Mouse (Mus musculus) kidney, embryonic 15.5 days (tissue): ENCODE results near the gene Cbx2. TPM values are rescaled to one million over a fixed set of nuclear protein-coding genes. Genes with fewer than 3 reads are reported as not detected.
A peak's percentile ranks its signal among the peaks of the same experiment; 100 is the strongest.

Experiments used
- ATAC-seq: fragments of 200-750 bp; cut with Nextera tagmentation; replicated peaks from 2 replicates; pipeline ENCODE4 v1.8.0; 2017; ENCODE audit warnings: moderate TSS enrichment; ENCODE audit not compliant: low FRiP score
- H3K27ac ChIP-seq: fragments of 300-500 bp; sonication (generic); 2 replicates; pipeline ENCODE4 v1.5.1; 2015; ENCODE audit warnings: mild to moderate bottlenecking, inconsistent platforms
- H3K27me3 ChIP-seq: fragments of 300-500 bp; sonication (generic); 2 replicates; pipeline ENCODE4 v1.6.1; 2015; ENCODE audit warnings: inconsistent platforms
- H3K36me3 ChIP-seq: fragments of 300-500 bp; sonication (generic); 2 replicates; pipeline ENCODE4 v1.6.1; 2015; ENCODE audit warnings: inconsistent platforms
- H3K4me1 ChIP-seq: fragments of 300-500 bp; sonication (generic); 2 replicates; pipeline ENCODE4 v1.6.1; 2015; ENCODE audit warnings: inconsistent platforms
- H3K4me2 ChIP-seq: fragments of 300-500 bp; sonication (generic); 2 replicates; pipeline ENCODE4 v1.6.1; 2015; ENCODE audit warnings: moderate library complexity, mild to moderate bottlenecking, inconsistent platforms
- H3K4me3 ChIP-seq: fragments of 300-500 bp; sonication (generic); replicated peaks from 2 replicates; pipeline ENCODE4 v1.5.1; 2015; ENCODE audit warnings: mild to moderate bottlenecking, inconsistent platforms
- H3K9ac ChIP-seq: fragments of 300-500 bp; sonication (generic); 2 replicates; pipeline ENCODE4 v1.6.1; 2015; ENCODE audit warnings: mild to moderate bottlenecking, inconsistent platforms
- H3K9me3 ChIP-seq: fragments of 300-500 bp; sonication (generic); replicated peaks from 2 replicates; pipeline ENCODE4 v1.6.1; 2016; ENCODE audit warnings: inconsistent platforms
- WGBS: fragments of 180-500 bp; shearing (Covaris S2); methylation state at CpG from one replicate; pipeline ENCODE4 v1.1.7; 2015; ENCODE audit warnings: mixed read lengths; 5-methylcytosine and 5-hydroxymethylcytosine counted together
- polyA plus RNA-seq: library from polyadenylated mRNA; unstranded; fragments of >200 nt; fragmentation: Nextera tagmentation; extraction: Ambion mirVana; gene quantifications from 2 replicates; pipeline ENCODE4 v1.2.1, GENCODE M21; 2015

The Cbx2 gene
- polyA plus RNA-seq, 1 experiment from 2014 or later: 40.7 TPM

DNA sequence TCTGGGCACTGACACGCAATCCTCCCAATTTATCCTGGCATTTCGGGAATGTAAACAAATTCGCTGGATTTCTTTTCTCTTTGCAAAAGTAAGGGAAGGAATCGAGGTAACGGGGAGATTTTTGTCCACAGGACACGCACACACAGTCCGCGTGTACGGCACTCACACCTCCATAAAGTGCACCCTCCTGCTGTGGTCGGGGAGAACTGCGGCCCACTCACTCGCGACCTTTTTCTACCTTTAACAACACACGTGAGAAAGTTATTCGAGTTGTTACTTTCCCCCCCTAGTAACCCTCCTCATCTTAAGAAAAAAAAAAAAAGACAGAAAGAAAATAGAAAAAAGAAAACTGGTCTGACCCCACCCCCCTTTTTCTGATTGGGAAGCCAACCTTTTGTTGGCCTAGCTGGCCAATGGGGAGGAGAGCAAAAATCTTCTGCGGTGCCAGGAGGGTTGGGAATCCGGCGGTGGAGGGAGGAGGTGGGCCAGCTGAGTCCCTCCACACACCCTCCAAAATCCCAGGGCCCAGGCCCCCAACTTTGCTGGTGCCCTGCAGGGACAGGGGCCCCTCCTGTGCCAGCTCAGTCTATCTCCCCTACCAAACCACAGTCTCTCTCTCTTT lies 15.1 kb downstream of the Cbx2 start:
- peaks cover 82% of the 10 kb centered on the region for H3K4me1 ChIP-seq
- H3K27ac ChIP-seq: no peak overlapping the region
- H3K27me3 ChIP-seq: peaks cover 86% of the 10 kb centered on the region
- peak overlapping the region; percentile 81 for H3K4me2 ChIP-seq
- H3K9ac ChIP-seq: peak overlapping the region; percentile 48
- H3K9me3 ChIP-seq: no peaks in the 10 kb centered on the region
- peak overlapping the region; percentile 49 for H3K4me3 ChIP-seq
- no peak for ATAC-seq
- peaks cover 9% of the 10 kb centered on the region for H3K36me3 ChIP-seq
- 17% methylated on average over 18 of the region's 18 CpGs for WGBS

DNA sequence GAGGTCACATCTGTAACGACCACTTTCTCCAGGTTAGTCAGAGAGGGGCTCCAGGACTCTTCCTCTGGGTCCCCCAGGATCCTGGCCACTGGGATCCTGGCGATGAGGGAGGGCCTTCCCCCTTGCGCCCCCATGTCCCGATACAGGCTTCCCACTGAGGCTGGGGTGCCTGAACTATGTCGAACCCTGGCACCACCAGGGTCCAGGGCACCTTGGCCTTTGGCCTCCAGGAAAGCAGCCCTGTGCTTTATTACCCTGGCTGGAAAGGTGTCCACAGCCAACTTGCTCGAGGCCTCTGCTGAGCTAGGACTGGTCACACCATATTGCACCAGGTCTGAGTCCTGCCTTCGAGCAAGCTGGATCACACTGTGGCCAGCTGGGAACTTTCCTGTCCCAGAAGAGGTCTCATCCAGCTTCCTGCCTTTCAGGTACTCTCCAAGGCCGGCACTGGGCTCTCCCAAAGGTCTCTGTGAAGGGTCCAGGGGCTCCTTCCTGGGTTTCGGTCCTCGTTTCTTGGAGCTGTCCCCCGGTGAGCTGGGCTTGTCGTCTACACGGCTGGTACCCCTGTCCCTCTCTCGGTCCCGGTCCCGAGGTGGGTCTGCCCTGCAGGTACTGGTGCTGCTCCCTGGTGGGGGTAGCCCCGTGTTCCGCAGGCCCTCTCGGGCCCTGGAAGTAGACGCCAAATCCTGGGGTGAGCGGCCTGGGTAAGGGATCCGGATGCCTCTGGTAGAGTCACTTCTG lies 16.2 kb downstream of the Cbx2 start:
- no peak overlapping the region for H3K27ac ChIP-seq
- WGBS: 58% methylated on average over 22 of the region's 22 CpGs
- 0 out of 2 replicates have a peak overlapping the region, but pooled peaks have one; percentile 3 for H3K4me3 ChIP-seq
- H3K4me2 ChIP-seq: peak overlapping the region; percentile 93; the same call in 1 of the 2 replicates
- no peak for ATAC-seq
- peaks cover 9% of the 10 kb centered on the region for H3K36me3 ChIP-seq
- peaks cover 86% of the 10 kb centered on the region for H3K27me3 ChIP-seq
- no peak overlapping the region for H3K9ac ChIP-seq
- H3K9me3 ChIP-seq: no peaks in the 10 kb centered on the region
- peaks cover 88% of the 10 kb centered on the region for H3K4me1 ChIP-seq

- ATAC-seq: no peak
- H3K4me1 ChIP-seq: peaks cover 88% of the 10 kb centered on the region
- peak overlapping the region; percentile 83 for H3K4me3 ChIP-seq
- peaks cover 9% of the 10 kb centered on the region for H3K36me3 ChIP-seq
- peak overlapping the region; percentile 85 for H3K9ac ChIP-seq
- H3K4me2 ChIP-seq: peak overlapping the region; percentile 93
- 9% methylated on average over 21 of the region's 21 CpGs for WGBS
- peak overlapping the region; percentile 83 for H3K27ac ChIP-seq
- H3K9me3 ChIP-seq: no peaks in the 10 kb centered on the region
- peaks cover 87% of the 10 kb centered on the region for H3K27me3 ChIP-seq
Measured at GRCm38 (mm10) chr11:119039732-119040512, 17.2 kb downstream of the Cbx2 start.

- Histone ChIP-seq H3K27ac (peak within 1 kb of the TSS; percentile 83), H3K4me2 (peak within 1 kb of the TSS; percentile 96), H3K27me3 (peaks cover 87% of the 10 kb centered on the region), H3K4me1 (peaks cover 84% of the 10 kb centered on the region), H3K9ac (peak within 1 kb of the TSS; percentile 85), H3K36me3 (peaks cover 9% of the 10 kb centered on the region), H3K9me3 (no peaks in the 10 kb centered on the region), H3K4me3 (peak within 1 kb of the TSS; percentile 83)
- peak; percentile 92 for ATAC-seq
- WGBS: under 1% methylated on average over 62 of the region's 63 CpGs
Measured at GRCm38 (mm10) chr11:119040600-119041324, 18.0 kb downstream of the Cbx2 start, which contains the start of gene Cbx8. Gene Cbx8 (minus strand): TSS chr11:119040969.

DNA sequence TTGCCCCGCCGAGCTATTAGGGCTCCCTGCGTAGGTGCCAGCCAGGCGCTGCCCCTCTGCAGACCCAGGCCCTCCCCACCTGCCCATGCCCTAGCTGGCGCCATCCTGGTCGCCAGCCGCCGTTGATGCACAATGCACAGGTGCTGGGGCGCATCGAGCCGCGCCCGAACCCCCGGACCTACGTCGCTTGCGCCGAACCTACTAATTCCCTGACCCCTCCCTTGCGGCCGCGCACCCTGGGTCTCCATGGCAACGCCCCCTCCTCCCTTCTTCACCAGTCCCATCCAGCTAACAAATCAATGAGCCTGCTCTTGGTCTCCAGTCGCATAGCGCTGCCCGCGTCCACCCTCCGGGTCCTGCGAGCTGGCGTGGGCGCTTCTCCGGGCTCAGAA lies 18.6 kb downstream of the Cbx2 start:
- Histone ChIP-seq H3K4me3 (peak overlapping the region; percentile 83), H3K9ac (peak overlapping the region; percentile 40), H3K9me3 (no peaks in the 10 kb centered on the region), H3K4me2 (peak overlapping the region; percentile 96), H3K27me3 (peaks cover 87% of the 10 kb centered on the region), H3K27ac (peak overlapping the region; percentile 10; the same call in 1 of the 2 replicates), H3K4me1 (peaks cover 82% of the 10 kb centered on the region), H3K36me3 (peaks cover 9% of the 10 kb centered on the region)
- ATAC-seq: peak; percentile 62
- under 1% methylated on average over 31 of the region's 31 CpGs for WGBS

GRCm38 (mm10) chr11:119041750-119042465 lies 19.1 kb downstream of the Cbx2 start:
- Histone ChIP-seq H3K4me3 (peak overlapping the region; percentile 83), H3K36me3 (peaks cover 9% of the 10 kb centered on the region), H3K27ac (no peak overlapping the region), H3K9me3 (no peaks in the 10 kb centered on the region), H3K4me2 (peak overlapping the region; percentile 96), H3K27me3 (peaks cover 87% of the 10 kb centered on the region), H3K9ac (peak overlapping the region; percentile 40; the same call in 1 of the 2 replicates), H3K4me1 (peaks cover 82% of the 10 kb centered on the region)
- WGBS: under 1% methylated on average over 31 of the region's 31 CpGs
- ATAC-seq: peak; percentile 11

DNA sequence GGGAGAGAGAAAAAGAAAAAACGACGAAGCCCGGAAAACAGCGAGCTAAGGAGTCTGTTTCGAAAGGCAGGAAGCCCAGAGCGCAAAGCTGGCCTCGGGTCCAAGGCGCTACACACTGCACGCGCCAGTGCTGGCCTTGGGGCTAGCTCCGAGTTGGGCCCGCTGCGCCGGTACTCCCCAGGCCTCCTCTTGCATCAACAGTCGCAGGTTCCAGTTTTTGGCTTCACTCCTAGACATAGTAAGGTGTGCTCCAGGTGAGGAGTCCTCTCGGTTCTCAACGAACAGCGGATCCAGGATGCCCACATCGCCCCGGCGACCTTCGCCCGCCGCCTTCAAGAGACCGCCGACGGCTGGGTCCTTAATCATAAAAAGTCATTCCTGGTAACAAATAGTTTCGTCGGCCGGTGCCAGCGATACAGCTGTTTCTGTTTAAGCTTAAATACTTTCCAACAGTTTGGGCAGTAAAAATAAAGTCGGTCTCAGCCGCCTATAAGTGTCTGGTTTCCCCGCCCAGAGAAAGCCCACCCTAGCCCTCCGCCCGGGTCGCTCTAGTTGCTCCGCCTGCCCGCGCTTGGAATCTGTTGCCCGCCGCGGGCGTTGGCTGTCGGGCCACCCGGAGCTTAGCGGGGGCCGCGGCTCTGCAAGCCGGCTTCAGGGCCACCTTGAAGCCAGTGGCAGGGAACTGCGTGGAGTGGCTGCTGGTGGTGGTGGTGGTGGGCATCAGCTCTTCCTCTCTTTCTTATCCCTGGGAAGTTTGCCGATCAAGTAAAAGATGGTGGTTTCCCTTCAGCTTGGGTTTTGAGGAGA lies 19.9 kb downstream of the Cbx2 start:
- peaks cover 82% of the 10 kb centered on the region for H3K4me1 ChIP-seq
- peaks cover 9% of the 10 kb centered on the region for H3K36me3 ChIP-seq
- WGBS: 1% methylated on average over 52 of the region's 52 CpGs
- H3K4me2 ChIP-seq: peak overlapping the region; percentile 96
- peaks cover 87% of the 10 kb centered on the region for H3K27me3 ChIP-seq
- H3K27ac ChIP-seq: no peak overlapping the region
- no peaks in the 10 kb centered on the region for H3K9me3 ChIP-seq
- no peak for ATAC-seq
- no peak overlapping the region for H3K9ac ChIP-seq
- peak overlapping the region; percentile 83 for H3K4me3 ChIP-seq

GRCm38 (mm10) chr11:119043273-119043540 lies 20.4 kb downstream of the Cbx2 start:
- Histone ChIP-seq H3K4me1 (peaks cover 82% of the 10 kb centered on the region), H3K4me3 (no peak overlapping the region)

GRCm38 (mm10) chr11:119043761-119044550 lies 21.2 kb downstream of the Cbx2 start:
- peak overlapping the region; percentile 21; the same call in 1 of the 2 replicates for H3K4me3 ChIP-seq
- ATAC-seq: no peak

More at GRCm38 (mm10) chr11:119043273-119043540, 20.4 kb downstream of the Cbx2 start:
- H3K27me3 ChIP-seq: peaks cover 87% of the 10 kb centered on the region
- peaks cover 9% of the 10 kb centered on the region for H3K36me3 ChIP-seq
- H3K9ac ChIP-seq: no peak overlapping the region
- no peak for ATAC-seq
- H3K9me3 ChIP-seq: no peaks in the 10 kb centered on the region
- H3K27ac ChIP-seq: no peak overlapping the region
- 5% methylated on average over 4 of the region's 4 CpGs for WGBS
- 0 out of 2 replicates have a peak overlapping the region, but pooled peaks have one; percentile 96 for H3K4me2 ChIP-seq

More at GRCm38 (mm10) chr11:119043761-119044550, 21.2 kb downstream of the Cbx2 start:
- peaks cover 79% of the 10 kb centered on the region for H3K4me1 ChIP-seq
- H3K27ac ChIP-seq: no peak overlapping the region
- H3K9ac ChIP-seq: no peak overlapping the region
- peaks cover 87% of the 10 kb centered on the region for H3K27me3 ChIP-seq
- H3K36me3 ChIP-seq: peaks cover 3% of the 10 kb centered on the region; the same call in 1 of the 2 replicates
- no peaks in the 10 kb centered on the region for H3K9me3 ChIP-seq
- H3K4me2 ChIP-seq: peak overlapping the region; percentile 43; the same call in 1 of the 2 replicates
- 3% methylated on average over 10 of the region's 10 CpGs for WGBS
